Mouse (Mus musculus) midbrain, embryonic 13.5 days (tissue): Measurements from ENCODE around the gene Tfip11. TPM values are rescaled to one million over a fixed set of nuclear protein-coding genes. Genes with fewer than 3 reads are reported as not detected.
"Not testable (repeated sequence)": the region's sequence is repeated elsewhere in the genome, so short reads cannot be mapped to it uniquely, and the experiment has no call there.

Source experiments
- ATAC-seq: fragments of 200-750 bp; cut with Nextera tagmentation; 2 replicates; pipeline ENCODE4 v1.8.0; 2017; ENCODE audit warnings: mild to moderate bottlenecking, moderate TSS enrichment, moderate library complexity
- H3K27ac ChIP-seq: fragments of 300-500 bp; sonication (generic); 2 replicates; pipeline ENCODE4 v1.5.1; 2015; ENCODE audit warnings: inconsistent platforms, mild to moderate bottlenecking, moderate library complexity
- H3K27me3 ChIP-seq: fragments of 300-500 bp; sonication (generic); 2 replicates; pipeline ENCODE4 v1.6.1; 2015; ENCODE audit warnings: mild to moderate bottlenecking, inconsistent platforms
- H3K36me3 ChIP-seq: fragments of 300-500 bp; sonication (generic); 2 replicates; pipeline ENCODE4 v1.6.1; 2015; ENCODE audit warnings: mild to moderate bottlenecking, inconsistent platforms
- H3K4me1 ChIP-seq: fragments of 300-500 bp; sonication (generic); replicated peaks from 2 replicates; pipeline ENCODE4 v1.6.1; 2015; ENCODE audit warnings: inconsistent platforms
- H3K4me2 ChIP-seq: fragments of 300-500 bp; sonication (generic); replicated peaks from 2 replicates; pipeline ENCODE4 v1.6.1; 2015; ENCODE audit warnings: moderate library complexity, mild to moderate bottlenecking, inconsistent platforms
- H3K4me3 ChIP-seq: fragments of 300-500 bp; sonication (generic); replicated peaks from 2 replicates; pipeline ENCODE4 v1.5.1; 2015; ENCODE audit warnings: mild to moderate bottlenecking, inconsistent platforms
- H3K9ac ChIP-seq: fragments of 300-500 bp; sonication (generic); replicated peaks from 2 replicates; pipeline ENCODE4 v1.6.1; 2015; ENCODE audit warnings: mild to moderate bottlenecking, inconsistent platforms
- H3K9me3 ChIP-seq: fragments of 300-500 bp; sonication (generic); 2 replicates; pipeline ENCODE4 v1.6.1; 2016; ENCODE audit warnings: mild to moderate bottlenecking, inconsistent platforms
- WGBS: fragments of 180-500 bp; shearing (Covaris S2); methylation state at CpG from one replicate; pipeline ENCODE4 v1.1.7; 2015; 5-methylcytosine and 5-hydroxymethylcytosine counted together
- polyA plus RNA-seq: library from polyadenylated mRNA; unstranded; fragments of >200 nt; fragmentation: Nextera tagmentation; extraction: Ambion mirVana; gene quantifications from 2 replicates; pipeline ENCODE4 v1.2.1, GENCODE M21; 2015

The Tfip11 gene
- polyA plus RNA-seq, 1 experiment from 2014 or later: 36.3 TPM

DNA sequence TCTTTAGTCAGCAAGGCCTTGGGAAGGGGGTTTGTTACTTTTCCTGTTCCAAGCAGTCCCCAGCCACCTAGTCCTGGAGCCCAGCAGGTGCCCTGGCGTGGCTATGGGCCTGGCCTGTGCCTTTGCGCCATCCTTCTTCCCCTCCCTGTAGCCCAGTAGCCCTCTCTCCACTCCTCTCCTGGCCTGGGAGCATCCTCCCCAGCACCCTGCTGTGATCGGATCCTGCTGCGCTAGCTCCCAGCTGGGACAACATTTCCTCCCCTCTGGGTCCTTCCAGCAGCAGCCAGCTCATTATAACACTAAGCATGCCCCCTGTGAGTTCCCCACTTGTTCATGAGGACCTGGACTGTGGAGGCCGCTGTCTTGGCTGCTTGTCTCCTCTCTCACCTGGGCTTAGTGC lies 20.3 kb upstream of the Tfip11 start:
- Histone ChIP-seq H3K4me3 (no peak overlapping the region), H3K4me1 (no peaks in the 10 kb centered on the region), H3K27me3 (no peaks in the 10 kb centered on the region), H3K9me3 (no peaks in the 10 kb centered on the region), H3K27ac (no peak overlapping the region), H3K4me2 (no peak overlapping the region), H3K36me3 (peaks cover 35% of the 10 kb centered on the region), H3K9ac (peak overlapping the region; percentile 36; the same call in 1 of the 2 replicates)
- no peak for ATAC-seq
- WGBS: 58% methylated on average over 5 of the region's 5 CpGs

DNA sequence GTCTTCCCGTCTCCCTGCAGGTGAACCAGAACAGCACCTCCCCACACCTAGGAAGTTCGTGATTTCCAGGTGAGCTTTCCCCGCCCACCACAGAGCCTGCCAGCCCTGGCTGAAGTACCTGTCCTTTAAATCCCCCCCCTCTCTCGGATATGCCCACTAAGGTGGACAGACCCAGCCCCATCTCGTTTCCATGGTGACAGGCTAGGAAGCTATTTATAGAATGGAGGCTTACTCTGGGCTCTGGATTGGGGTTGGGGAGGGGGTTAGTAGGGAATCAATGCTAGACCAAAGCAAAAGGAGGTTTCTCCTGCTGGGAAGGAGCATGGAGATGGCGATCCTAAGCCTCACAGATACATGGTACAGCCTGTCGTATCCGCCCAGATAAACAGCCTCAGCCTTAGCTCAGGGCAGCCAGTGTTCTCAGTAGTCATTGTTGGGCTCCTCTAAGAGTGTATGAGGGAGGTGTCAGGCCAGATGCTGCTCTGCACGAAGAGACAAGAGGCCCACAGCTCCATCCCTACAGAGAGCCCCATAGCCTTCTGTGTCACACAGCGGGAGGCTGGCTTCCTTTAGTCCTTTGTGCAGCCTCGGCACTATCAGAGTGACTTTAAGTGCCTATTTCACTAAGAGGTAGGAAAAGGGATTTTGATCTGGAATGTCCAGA lies 12.8 kb upstream of the Tfip11 start:
- 48% methylated on average over 11 of the region's 11 CpGs for WGBS
- H3K4me3 ChIP-seq: no peak overlapping the region
- H3K9me3 ChIP-seq: no peaks in the 10 kb centered on the region
- H3K27ac ChIP-seq: peak overlapping the region; percentile 4
- peak; percentile 58; the same call in 1 of the 2 replicates for ATAC-seq
- no peak overlapping the region for H3K4me2 ChIP-seq
- 0 out of 2 replicates have a peak overlapping the region, but pooled peaks have one; percentile 28 for H3K9ac ChIP-seq
- 0 out of 2 replicates have a peak, but pooled peaks cover 7% of the 10 kb centered on the region for H3K4me1 ChIP-seq
- H3K27me3 ChIP-seq: no peaks in the 10 kb centered on the region
- peaks cover 53% of the 10 kb centered on the region for H3K36me3 ChIP-seq

GRCm38 (mm10) chr5:112316468-112316867 lies 9.7 kb upstream of the Tfip11 start:
- H3K27ac ChIP-seq: no peak overlapping the region
- H3K4me1 ChIP-seq: 0 out of 2 replicates have a peak, but pooled peaks cover 7% of the 10 kb centered on the region
- no peak overlapping the region for H3K4me3 ChIP-seq
- H3K27me3 ChIP-seq: no peaks in the 10 kb centered on the region
- no peak overlapping the region for H3K9ac ChIP-seq
- peaks cover 24% of the 10 kb centered on the region for H3K36me3 ChIP-seq
- H3K4me2 ChIP-seq: no peak overlapping the region
- 57% methylated on average over 5 of the region's 5 CpGs for WGBS
- H3K9me3 ChIP-seq: no peaks in the 10 kb centered on the region
- no peak for ATAC-seq

- Histone ChIP-seq H3K9ac (no peak overlapping the region), H3K4me2 (no peak overlapping the region), H3K27ac (no peak overlapping the region), H3K27me3 (no peaks in the 10 kb centered on the region), H3K9me3 (no peaks in the 10 kb centered on the region), H3K4me3 (no peak overlapping the region), H3K36me3 (peaks cover 17% of the 10 kb centered on the region), H3K4me1 (0 out of 2 replicates have a peak, but pooled peaks cover 7% of the 10 kb centered on the region)
- no peak for ATAC-seq
- WGBS: 61% methylated on average over 5 of the region's 5 CpGs
These were observed 8.8 kb upstream of the Tfip11 start for GRCm38 (mm10) chr5:112317328-112317727.

DNA sequence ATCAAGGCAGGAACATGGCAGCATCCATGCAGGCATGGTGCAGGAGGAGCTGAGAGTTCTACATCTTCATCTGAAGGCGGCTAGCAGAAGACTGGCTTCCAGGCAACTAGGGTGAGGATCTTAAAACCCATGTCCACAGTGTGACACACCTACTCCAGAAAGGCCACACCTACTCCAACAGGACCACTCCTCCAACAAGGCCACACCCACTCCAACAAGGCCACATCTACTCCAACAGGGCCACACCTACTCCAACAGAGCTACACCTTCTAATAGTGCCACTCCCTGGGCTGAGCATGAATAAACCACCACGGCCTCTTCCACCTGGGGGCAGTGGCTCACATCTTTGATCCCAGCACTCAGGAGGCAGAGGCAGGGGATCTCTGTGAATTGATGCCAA lies 6.8 kb upstream of the Tfip11 start:
- H3K4me2 ChIP-seq, H3K27me3 ChIP-seq, H3K27ac ChIP-seq, H3K4me1 ChIP-seq, H3K9ac ChIP-seq, H3K9me3 ChIP-seq, ATAC-seq, H3K4me3 ChIP-seq: not testable (repeated sequence)
- 64% methylated on average over 2 of the region's 2 CpGs for WGBS
- H3K36me3 ChIP-seq: peaks cover 15% of the 10 kb centered on the region; the same call in 1 of the 2 replicates

DNA sequence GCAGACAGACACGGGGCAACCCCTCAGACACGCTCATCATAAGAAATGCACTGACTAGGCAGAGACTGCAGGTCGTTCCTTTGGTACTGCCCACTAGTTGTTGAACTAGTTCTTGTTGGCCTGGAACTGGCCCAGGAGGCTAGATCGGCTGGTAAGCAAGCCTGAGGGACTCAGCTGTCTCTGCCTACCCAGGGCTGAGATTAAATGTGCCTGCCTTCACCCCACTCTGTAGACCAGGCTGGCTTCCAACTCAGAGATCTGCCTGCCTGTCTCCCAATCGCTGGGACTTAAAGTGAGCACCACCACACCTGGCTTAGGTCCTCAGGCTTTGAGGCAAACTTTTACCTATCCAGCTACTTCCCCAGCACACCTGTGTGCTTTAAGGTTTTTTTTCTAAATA lies 5.8 kb upstream of the Tfip11 start:
- Histone ChIP-seq H3K4me3 (no peak overlapping the region), H3K4me2 (no peak overlapping the region), H3K27me3 (peaks cover 4% of the 10 kb centered on the region; the same call in 1 of the 2 replicates), H3K36me3 (peaks cover 8% of the 10 kb centered on the region; the same call in 1 of the 2 replicates), H3K9me3 (no peaks in the 10 kb centered on the region), H3K27ac (no peak overlapping the region), H3K9ac (no peak overlapping the region), H3K4me1 (peaks cover 4% of the 10 kb centered on the region)
- WGBS: 78% methylated on average over 5 of the region's 5 CpGs
- ATAC-seq: no peak

GRCm38 (mm10) chr5:112320936-112321335 lies 5.2 kb upstream of the Tfip11 start:
- WGBS: 73% methylated on average over 6 of the region's 6 CpGs
- Histone ChIP-seq H3K9me3 (no peaks in the 10 kb centered on the region), H3K4me1 (peaks cover 9% of the 10 kb centered on the region), H3K36me3 (0 out of 2 replicates have a peak, but pooled peaks cover 3% of the 10 kb centered on the region), H3K9ac (no peak overlapping the region), H3K4me3 (no peak overlapping the region), H3K4me2 (no peak overlapping the region), H3K27me3 (peaks cover 4% of the 10 kb centered on the region; the same call in 1 of the 2 replicates), H3K27ac (no peak overlapping the region)
- no peak for ATAC-seq

- H3K4me3 ChIP-seq: no peak overlapping the region
- ATAC-seq: no peak
- H3K4me2 ChIP-seq: no peak overlapping the region
- H3K27me3 ChIP-seq: peaks cover 4% of the 10 kb centered on the region; the same call in 1 of the 2 replicates
- peaks cover 9% of the 10 kb centered on the region for H3K4me1 ChIP-seq
- no peak overlapping the region for H3K27ac ChIP-seq
- no peaks in the 10 kb centered on the region for H3K9me3 ChIP-seq
- H3K36me3 ChIP-seq: no peaks in the 10 kb centered on the region
- 74% methylated on average over 4 of the region's 4 CpGs for WGBS
- H3K9ac ChIP-seq: no peak overlapping the region
These were observed 4.8 kb upstream of the Tfip11 start for GRCm38 (mm10) chr5:112321376-112321775.

DNA sequence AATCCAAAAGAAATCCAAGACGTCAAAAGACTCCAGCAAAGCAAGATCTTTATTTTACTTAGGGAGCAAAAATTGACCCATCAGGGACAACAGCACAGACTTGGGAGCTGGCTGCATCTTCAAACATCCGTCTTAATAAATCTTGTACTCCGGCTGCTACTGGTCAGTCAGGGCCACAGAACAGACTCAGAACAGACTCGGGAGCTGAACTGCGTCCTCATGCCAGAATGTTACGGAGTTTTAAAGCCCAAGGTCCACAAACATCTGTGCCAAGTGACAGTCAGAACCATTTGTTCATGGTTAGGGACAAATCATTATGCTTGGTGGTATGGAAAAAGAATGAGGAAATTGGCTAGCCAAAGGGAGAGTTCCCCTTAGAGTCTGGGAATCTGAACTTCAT lies 2.9 kb upstream of the Tfip11 start:
- Histone ChIP-seq H3K4me2 (no peak overlapping the region), H3K27ac (no peak overlapping the region), H3K4me1 (peaks cover 26% of the 10 kb centered on the region), H3K4me3 (no peak overlapping the region), H3K9me3 (no peaks in the 10 kb centered on the region), H3K9ac (no peak overlapping the region), H3K27me3 (peaks cover 4% of the 10 kb centered on the region; the same call in 1 of the 2 replicates), H3K36me3 (peaks cover 8% of the 10 kb centered on the region)
- ATAC-seq: no peak
- 85% methylated on average over 6 of the region's 6 CpGs for WGBS

GRCm38 (mm10) chr5:112324637-112325545 lies 1.3 kb upstream of the Tfip11 start:
- Histone ChIP-seq H3K9me3 (no peaks in the 10 kb centered on the region), H3K4me2 (peak overlapping the region; percentile 89), H3K4me3 (peak overlapping the region; percentile 97; the same call in 1 of the 2 replicates), H3K27ac (no peak overlapping the region), H3K36me3 (peaks cover 24% of the 10 kb centered on the region), H3K27me3 (peaks cover 4% of the 10 kb centered on the region; the same call in 1 of the 2 replicates), H3K9ac (no peak overlapping the region), H3K4me1 (peaks cover 26% of the 10 kb centered on the region)
- WGBS: 40% methylated on average over 24 of the region's 24 CpGs
- no peak for ATAC-seq

- Histone ChIP-seq H3K9me3 (no peaks in the 10 kb centered on the region), H3K4me2 (peak overlapping the region; percentile 89), H3K27ac (0 out of 2 replicates have a peak overlapping the region, but pooled peaks have one; percentile 15), H3K36me3 (peaks cover 40% of the 10 kb centered on the region), H3K4me1 (peaks cover 26% of the 10 kb centered on the region), H3K4me3 (peak overlapping the region; percentile 97), H3K27me3 (peaks cover 4% of the 10 kb centered on the region; the same call in 1 of the 2 replicates), H3K9ac (peak overlapping the region; percentile 85)
- 2% methylated on average over 32 of the region's 33 CpGs for WGBS
- ATAC-seq: peak; percentile 85
These were observed 370 bp downstream of the Tfip11 start for GRCm38 (mm10) chr5:112326446-112327009.
